Mouse (Mus musculus) limb, embryonic 13.5 days (tissue): ENCODE data around the gene Rrp1b. TPM values are rescaled to one million over a fixed set of nuclear protein-coding genes. Genes with fewer than 3 reads are reported as not detected.
A peak's percentile ranks its signal among the peaks of the same experiment; 100 is the strongest.
"Not testable (repeated sequence)": the region's sequence is repeated elsewhere in the genome, so short reads cannot be mapped to it uniquely, and the experiment has no call there.

Experiments
- ATAC-seq: fragments of 200-750 bp; cut with Nextera tagmentation; 2 replicates; pipeline ENCODE4 v1.8.0; 2017; ENCODE audit warnings: low read depth, moderate number of reproducible peaks, moderate TSS enrichment; ENCODE audit not compliant: low FRiP score
- H3K27ac ChIP-seq: fragments of 300-500 bp; sonication (generic); 2 replicates; pipeline ENCODE4 v1.5.1; 2015; ENCODE audit warnings: inconsistent platforms, mild to moderate bottlenecking, moderate library complexity
- H3K27me3 ChIP-seq: fragments of 300-500 bp; sonication (generic); 2 replicates; pipeline ENCODE4 v1.6.1; 2015; ENCODE audit warnings: mild to moderate bottlenecking, inconsistent platforms
- H3K36me3 ChIP-seq: fragments of 300-500 bp; sonication (generic); 2 replicates; pipeline ENCODE4 v1.6.1; 2015; ENCODE audit warnings: inconsistent platforms, mild to moderate bottlenecking, moderate library complexity
- H3K4me1 ChIP-seq: fragments of 300-500 bp; sonication (generic); 2 replicates; pipeline ENCODE4 v1.6.1; 2015; ENCODE audit warnings: inconsistent platforms
- H3K4me2 ChIP-seq: fragments of 300-500 bp; sonication (generic); replicated peaks from 2 replicates; pipeline ENCODE4 v1.6.1; 2015; ENCODE audit warnings: inconsistent platforms, mild to moderate bottlenecking, moderate library complexity
- H3K4me3 ChIP-seq: fragments of 300-500 bp; sonication (generic); 2 replicates; pipeline ENCODE4 v1.5.1; 2015; ENCODE audit warnings: moderate library complexity, mild to moderate bottlenecking, inconsistent platforms
- H3K9ac ChIP-seq: fragments of 300-500 bp; sonication (generic); 2 replicates; pipeline ENCODE4 v1.6.1; 2015; ENCODE audit warnings: mild to moderate bottlenecking, inconsistent platforms
- H3K9me3 ChIP-seq: fragments of 300-500 bp; sonication (generic); 2 replicates; pipeline ENCODE4 v1.6.1; 2016; ENCODE audit warnings: inconsistent platforms
- WGBS: fragments of 180-500 bp; shearing (Covaris S2); methylation state at CpG from one replicate; pipeline ENCODE4 v1.1.7; 2015; 5-methylcytosine and 5-hydroxymethylcytosine counted together
- polyA plus RNA-seq: library from polyadenylated mRNA; unstranded; fragments of >200 nt; fragmentation: Nextera tagmentation; extraction: Ambion mirVana; gene quantifications from 2 replicates; pipeline ENCODE4 v1.2.1, GENCODE M21; 2015

Rrp1b gene
- polyA plus RNA-seq, 1 experiment from 2014 or later, result 87.2 TPM

GRCm38 (mm10) chr17:32097676-32098075, 61.8 kb downstream of the Rrp1b start:
- peaks cover 10% of the 10 kb centered on the region; the same call in 1 of the 2 replicates for H3K4me1 ChIP-seq
- no peak overlapping the region for H3K9ac ChIP-seq
- H3K4me2 ChIP-seq, result no peak overlapping the region
- no peak for ATAC-seq
- 82% methylated on average over 1 of the region's 1 CpGs for WGBS
- H3K4me3 ChIP-seq, result no peak overlapping the region
- peaks cover 31% of the 10 kb centered on the region for H3K27me3 ChIP-seq
- peaks cover 8% of the 10 kb centered on the region for H3K9me3 ChIP-seq
- no peak overlapping the region for H3K27ac ChIP-seq
- H3K36me3 ChIP-seq, result no peaks in the 10 kb centered on the region

- H3K4me1 ChIP-seq, result peaks cover 10% of the 10 kb centered on the region; the same call in 1 of the 2 replicates
- not testable (repeated sequence) for ATAC-seq, H3K9me3 ChIP-seq, H3K36me3 ChIP-seq, H3K9ac ChIP-seq, H3K4me3 ChIP-seq, H3K4me2 ChIP-seq, H3K27ac ChIP-seq
- peaks cover 31% of the 10 kb centered on the region for H3K27me3 ChIP-seq
- 80% methylated on average over 6 of the region's 6 CpGs for WGBS
Observed at GRCm38 (mm10) chr17:32098905-32099304, 63.0 kb downstream of the Rrp1b start.

DNA sequence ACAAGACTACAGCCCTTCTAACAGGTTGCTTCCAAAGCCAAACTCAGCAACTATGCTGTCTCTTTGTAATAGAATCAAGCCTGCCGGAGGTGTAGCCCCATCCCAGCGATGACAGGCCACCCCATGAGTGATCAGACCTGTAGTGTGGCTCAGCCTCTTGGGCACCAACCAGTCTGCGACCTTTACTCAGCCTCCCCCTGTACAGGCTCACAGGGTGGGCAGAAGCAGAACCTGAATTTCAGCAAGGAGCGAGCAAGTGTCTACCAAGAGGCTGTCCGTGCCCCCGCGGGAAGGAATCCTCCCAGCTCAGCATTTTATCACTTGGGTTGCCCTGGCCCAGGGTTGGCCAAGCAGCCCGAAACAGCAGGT, 63.7 kb downstream of the Rrp1b start:
- H3K4me1 ChIP-seq, result peaks cover 10% of the 10 kb centered on the region; the same call in 1 of the 2 replicates
- peaks cover 33% of the 10 kb centered on the region for H3K27me3 ChIP-seq
- peak overlapping the region; percentile 50 for H3K4me3 ChIP-seq
- H3K4me2 ChIP-seq, result peak overlapping the region; percentile 95
- H3K27ac ChIP-seq, result no peak overlapping the region
- ATAC-seq, result peak; percentile 28; the same call in 1 of the 2 replicates
- H3K36me3 ChIP-seq, result no peaks in the 10 kb centered on the region
- WGBS, result 24% methylated on average over 8 of the region's 8 CpGs
- no peaks in the 10 kb centered on the region for H3K9me3 ChIP-seq
- peak overlapping the region; percentile 72 for H3K9ac ChIP-seq

GRCm38 (mm10) chr17:32099943-32100586, 64.2 kb downstream of the Rrp1b start:
- Histone ChIP-seq H3K4me3 (peak overlapping the region; percentile 50), H3K27me3 (peaks cover 33% of the 10 kb centered on the region), H3K36me3 (no peaks in the 10 kb centered on the region), H3K4me1 (peaks cover 10% of the 10 kb centered on the region; the same call in 1 of the 2 replicates), H3K27ac (no peak overlapping the region), H3K9me3 (no peaks in the 10 kb centered on the region), H3K9ac (peak overlapping the region; percentile 72), H3K4me2 (peak overlapping the region; percentile 95)
- ATAC-seq, result peak; percentile 81
- 3% methylated on average over 44 of the region's 44 CpGs for WGBS

DNA sequence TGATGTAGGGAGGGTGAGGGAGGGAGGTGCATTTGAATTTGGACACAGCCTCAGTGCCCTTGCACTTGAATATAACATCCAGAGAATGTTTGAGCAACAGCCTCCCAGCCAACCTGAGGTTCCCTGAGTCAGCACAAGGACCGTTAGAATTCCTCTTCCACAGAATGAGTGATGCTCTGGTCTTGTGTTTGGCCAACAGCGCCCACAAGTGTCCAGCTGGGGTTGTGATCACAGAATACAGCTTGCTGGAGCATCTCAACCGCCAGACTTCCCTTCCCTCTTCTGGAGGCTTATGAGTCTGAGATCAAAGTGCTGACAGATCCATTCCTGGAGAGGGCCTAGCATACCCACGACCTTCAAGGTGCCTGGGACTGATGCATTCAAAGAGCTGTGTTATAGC, 67.2 kb downstream of the Rrp1b start:
- Histone ChIP-seq H3K9ac (no peak overlapping the region), H3K4me2 (no peak overlapping the region), H3K4me1 (peaks cover 10% of the 10 kb centered on the region; the same call in 1 of the 2 replicates), H3K36me3 (no peaks in the 10 kb centered on the region), H3K27me3 (peaks cover 33% of the 10 kb centered on the region), H3K27ac (no peak overlapping the region), H3K4me3 (no peak overlapping the region), H3K9me3 (no peaks in the 10 kb centered on the region)
- WGBS, result 22% methylated on average over 4 of the region's 4 CpGs
- ATAC-seq, result no peak

DNA sequence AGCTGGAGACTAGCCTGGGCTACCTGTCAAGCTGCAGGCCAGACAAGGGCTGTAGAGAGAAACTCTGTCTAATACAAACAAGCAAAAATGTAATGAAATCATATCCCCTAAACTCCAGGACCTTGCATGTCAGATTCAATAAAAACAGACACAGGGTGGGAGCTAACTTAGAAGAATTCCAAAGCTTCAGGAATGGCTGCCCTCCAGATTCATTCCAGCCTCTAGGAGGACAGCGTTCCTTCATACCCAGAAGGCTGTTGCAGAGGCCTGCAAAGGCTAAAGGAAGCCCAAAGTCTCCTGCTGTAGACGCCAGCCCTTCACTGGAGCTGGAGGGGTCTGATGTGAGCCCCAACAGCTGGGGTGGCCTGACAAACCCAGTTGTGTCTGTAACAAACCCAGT, 70.5 kb downstream of the Rrp1b start:
- 58% methylated on average over 2 of the region's 2 CpGs for WGBS
- peaks cover 9% of the 10 kb centered on the region; the same call in 1 of the 2 replicates for H3K27me3 ChIP-seq
- no peak overlapping the region for H3K9ac ChIP-seq
- no peak overlapping the region for H3K4me2 ChIP-seq
- H3K4me1 ChIP-seq, result peaks cover 10% of the 10 kb centered on the region
- H3K9me3 ChIP-seq, result no peaks in the 10 kb centered on the region
- no peak overlapping the region for H3K4me3 ChIP-seq
- H3K27ac ChIP-seq, result no peak overlapping the region
- no peaks in the 10 kb centered on the region for H3K36me3 ChIP-seq
- no peak for ATAC-seq

DNA sequence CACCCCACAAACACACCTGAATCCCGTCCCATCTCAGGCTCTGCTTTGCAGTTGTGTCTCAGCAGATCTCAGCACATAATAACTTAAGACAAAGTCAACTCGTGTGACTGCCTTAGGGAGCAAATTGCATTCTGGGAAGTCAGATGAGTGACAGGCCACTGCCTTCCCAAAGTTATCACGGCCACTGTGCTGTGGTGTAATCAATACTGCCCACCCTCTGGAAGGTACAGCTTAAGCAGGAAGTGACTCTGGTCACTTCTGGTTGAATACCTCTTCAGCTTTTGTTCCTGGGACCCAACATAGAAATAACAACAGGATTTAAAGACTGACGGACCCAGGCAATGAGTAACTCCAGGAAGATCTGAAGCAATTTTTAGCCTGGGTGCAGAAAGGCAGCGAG, 72.0 kb downstream of the Rrp1b start:
- no peaks in the 10 kb centered on the region for H3K36me3 ChIP-seq
- H3K9ac ChIP-seq, result no peak overlapping the region
- WGBS, result 58% methylated on average over 5 of the region's 5 CpGs
- no peak for ATAC-seq
- no peaks in the 10 kb centered on the region for H3K9me3 ChIP-seq
- peaks cover 4% of the 10 kb centered on the region for H3K27me3 ChIP-seq
- H3K4me1 ChIP-seq, result peaks cover 11% of the 10 kb centered on the region
- no peak overlapping the region for H3K27ac ChIP-seq
- H3K4me2 ChIP-seq, result no peak overlapping the region
- H3K4me3 ChIP-seq, result no peak overlapping the region

- H3K9ac ChIP-seq, H3K27ac ChIP-seq, H3K36me3 ChIP-seq, H3K9me3 ChIP-seq, H3K27me3 ChIP-seq, H3K4me3 ChIP-seq, H3K4me2 ChIP-seq, ATAC-seq: not testable (repeated sequence)
- H3K4me1 ChIP-seq, result peaks cover 16% of the 10 kb centered on the region
- WGBS, result 77% methylated on average over 5 of the region's 5 CpGs
Observed at GRCm38 (mm10) chr17:32108320-32109011, 72.6 kb downstream of the Rrp1b start.

- H3K9ac ChIP-seq, result no peak overlapping the region
- no peak for ATAC-seq
- no peak overlapping the region for H3K4me2 ChIP-seq
- no peaks in the 10 kb centered on the region for H3K36me3 ChIP-seq
- H3K9me3 ChIP-seq, result no peaks in the 10 kb centered on the region
- WGBS, result 64% methylated on average over 6 of the region's 6 CpGs
- peaks cover 26% of the 10 kb centered on the region for H3K4me1 ChIP-seq
- H3K4me3 ChIP-seq, result no peak overlapping the region
- peaks cover 18% of the 10 kb centered on the region for H3K27me3 ChIP-seq
- H3K27ac ChIP-seq, result no peak overlapping the region
Observed at GRCm38 (mm10) chr17:32109201-32109940, 73.5 kb downstream of the Rrp1b start.

GRCm38 (mm10) chr17:32110424-32110823, 74.5 kb downstream of the Rrp1b start:
- Histone ChIP-seq H3K36me3 (no peaks in the 10 kb centered on the region), H3K4me1 (peaks cover 27% of the 10 kb centered on the region), H3K27me3 (peaks cover 18% of the 10 kb centered on the region), H3K4me2 (no peak overlapping the region), H3K9me3 (no peaks in the 10 kb centered on the region), H3K4me3 (no peak overlapping the region), H3K27ac (no peak overlapping the region), H3K9ac (no peak overlapping the region)
- ATAC-seq, result no peak
- WGBS, result 59% methylated on average over 2 of the region's 2 CpGs

DNA sequence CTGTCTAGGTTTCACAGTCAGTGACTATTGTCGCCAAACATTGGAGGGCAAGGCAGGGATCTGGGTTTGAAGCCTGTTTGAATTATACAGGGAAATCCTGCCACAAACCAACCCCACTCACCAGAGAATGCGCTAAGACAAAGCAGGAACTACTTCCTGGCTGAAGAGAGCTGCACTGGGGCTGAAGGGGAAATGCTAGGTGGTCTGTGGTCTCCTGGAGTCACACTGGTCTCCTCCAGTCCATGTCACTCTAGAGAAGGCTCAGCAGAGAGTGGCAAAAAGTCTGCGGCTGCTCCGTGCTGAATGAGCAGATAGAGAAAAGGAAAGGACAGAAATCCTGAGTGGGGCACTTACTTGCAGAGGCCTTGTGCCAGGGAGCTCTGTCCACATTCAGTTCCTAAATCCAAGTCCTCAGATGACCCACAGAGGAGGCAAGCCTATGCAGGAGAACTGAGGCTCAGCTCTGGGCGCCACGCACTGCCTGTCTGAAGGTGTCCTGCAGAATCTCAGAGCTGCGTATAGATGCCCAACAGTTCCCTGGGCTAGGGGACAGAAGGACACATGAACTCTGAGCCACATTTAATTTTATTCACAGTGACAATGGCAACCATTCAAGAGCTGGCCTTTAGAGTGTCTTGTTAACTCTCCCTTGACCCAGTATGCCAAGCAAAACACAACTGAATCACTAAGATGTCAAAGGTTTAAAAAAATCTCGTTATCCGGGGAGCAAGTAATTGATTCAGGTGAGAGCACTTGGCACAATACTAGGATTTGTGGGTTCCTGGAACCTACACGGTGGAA, 75.3 kb downstream of the Rrp1b start:
- H3K36me3 ChIP-seq, result no peaks in the 10 kb centered on the region
- H3K27ac ChIP-seq, result no peak overlapping the region
- no peak overlapping the region for H3K4me2 ChIP-seq
- no peaks in the 10 kb centered on the region for H3K9me3 ChIP-seq
- peaks cover 23% of the 10 kb centered on the region for H3K27me3 ChIP-seq
- H3K4me1 ChIP-seq, result peaks cover 27% of the 10 kb centered on the region
- no peak overlapping the region for H3K9ac ChIP-seq
- no peak for ATAC-seq
- WGBS, result 78% methylated on average over 10 of the region's 10 CpGs
- H3K4me3 ChIP-seq, result no peak overlapping the region
